In genomic region chr5:112142731-112143130, GRCm38 (mm10) we compare ENCODE assay signal across 17 mouse cellular contexts.
A peak's percentile ranks its signal among the peaks of the same experiment; 100 is the strongest.
DNase-seq lines count a peak whose midpoint lies in the region.
"Had no signal": no experiment of that assay in that cellular context is flagged by ENCODE, and none has a peak within 500 bp of the region (broad histone marks: within the 10 kb centered on the region; RNA-seq: fewer than 3 reads in every experiment).

No protein-coding gene starts in this region.

- peak; percentile 61 for DNase-seq in layer of hippocampus, adult 9-11 months
- no peak for DNase-seq in layer of hippocampus, postnatal 14 days (ENCODE audit: low spot score in 2 of 2)
- DNase-seq in frontal cortex, postnatal 25 days (ENCODE audit: low spot score in 2 of 2), result peak; percentile 7 to 26
- DNase-seq in layer of hippocampus, postnatal 36 days, result peak; percentile 7 to 21
- DNase-seq in right cerebral cortex, postnatal 10 days (ENCODE audit: low spot score in 2 of 2), result peak; percentile 42 to 50
- no peak for DNase-seq in adrenal gland, postnatal 10 days
- DNase-seq in gastrocnemius, adult 8-10 months (ENCODE audit: low spot score in 2 of 2), result no peak
- DNase-seq: adrenal gland, adult 8-10 months; cerebellum, adult 2 months; cerebellum, postnatal 25 days; gastrocnemius, postnatal 36 days; heart, adult 2 months; heart, postnatal 14 days; kidney, adult 18-20 months; kidney, postnatal 4 days; lung, adult 18-20 months; lung, postnatal 14 days had no signal

Comparison
In these comparisons a context has a peak if more than half of its experiments do, and no peak if none do; other contexts are left out.
1. DNase-seq: peak in layer of hippocampus, adult 9-11 months (single experiment), frontal cortex, postnatal 25 days (2 of 2), layer of hippocampus, postnatal 36 days (2 of 2) and right cerebral cortex, postnatal 10 days (2 of 2); none in layer of hippocampus, postnatal 14 days (0 of 2), adrenal gland, postnatal 10 days (single experiment) and gastrocnemius, adult 8-10 months (0 of 2).